Mouse (Mus musculus): Measurements from ENCODE around the gene Angptl1. TPM values are rescaled to one million over a fixed set of nuclear protein-coding genes. Genes with fewer than 3 reads are reported as not detected.

Gene Angptl1
- total RNA-seq, 2 experiments from 2014 or later, result not detected

- no peak for ATAC-seq (replicated peaks; ENCODE audit: poor library complexity)
Measured at GRCm38 (mm10) chr1:156870028-156870427, 31.7 kb downstream of the Angptl1 start.

DNA sequence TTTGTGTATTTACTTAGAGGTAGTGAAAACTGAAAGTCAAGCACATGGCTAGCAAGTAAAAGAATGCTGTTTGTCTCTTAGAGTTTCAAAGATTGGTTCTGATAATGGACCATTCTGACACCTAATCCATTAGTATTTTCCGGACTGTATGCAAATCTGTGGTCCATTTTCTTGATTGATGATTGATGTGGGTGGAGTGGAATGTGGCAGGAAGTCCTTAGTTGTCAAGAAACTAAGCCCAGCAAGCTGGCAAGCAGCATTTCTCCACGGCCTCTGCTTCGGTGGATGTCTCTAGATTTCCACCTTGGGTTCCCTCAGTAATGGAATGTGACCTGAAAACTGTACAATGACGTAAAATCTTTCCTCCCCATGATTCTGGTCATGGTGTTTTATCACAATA lies 32.3 kb downstream of the Angptl1 start:
- no peak for ATAC-seq (replicated peaks; ENCODE audit: poor library complexity)

- ATAC-seq (replicated peaks; ENCODE audit: poor library complexity), result no peak
Measured at GRCm38 (mm10) chr1:156884782-156885181, 46.4 kb downstream of the Angptl1 start.

DNA sequence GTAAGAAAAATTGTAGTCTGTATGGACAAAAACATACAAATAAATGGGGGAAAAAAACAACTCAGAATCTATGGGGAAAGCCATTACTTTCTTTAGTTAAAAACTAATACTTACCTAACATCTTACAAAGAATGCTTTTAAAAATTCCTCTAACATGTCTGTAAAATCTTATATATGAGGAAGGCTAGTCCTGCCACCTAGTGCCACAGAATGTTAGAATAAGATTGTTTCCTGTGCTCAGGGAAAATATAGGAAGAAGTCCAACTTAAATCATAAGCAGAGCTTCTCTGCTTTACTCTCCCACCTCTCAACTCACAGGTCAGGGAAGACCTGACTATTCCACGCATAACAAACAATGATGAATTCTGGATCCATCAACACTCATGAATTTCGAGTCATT lies 47.5 kb downstream of the Angptl1 start:
- ATAC-seq (replicated peaks; ENCODE audit: poor library complexity), result no peak

DNA sequence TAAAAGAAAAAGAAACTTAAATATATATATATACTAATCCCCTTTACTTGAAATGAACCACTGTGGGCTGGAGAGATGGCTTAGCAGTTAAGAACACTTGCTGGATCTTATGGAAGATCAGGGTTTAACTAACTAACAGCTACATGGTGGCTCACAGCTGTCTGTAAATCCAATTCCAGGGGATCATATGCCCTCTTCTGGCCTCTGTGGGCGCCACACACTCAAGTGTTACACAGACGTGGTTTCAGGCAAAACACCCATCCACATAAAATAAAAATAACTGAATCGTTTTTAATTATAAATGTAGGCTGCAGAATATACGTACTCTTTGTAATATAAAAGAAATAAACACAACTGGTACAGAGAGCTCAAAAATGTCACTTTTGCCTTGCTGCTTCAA lies 50.5 kb downstream of the Angptl1 start:
- no peak for ATAC-seq (replicated peaks; ENCODE audit: poor library complexity)

DNA sequence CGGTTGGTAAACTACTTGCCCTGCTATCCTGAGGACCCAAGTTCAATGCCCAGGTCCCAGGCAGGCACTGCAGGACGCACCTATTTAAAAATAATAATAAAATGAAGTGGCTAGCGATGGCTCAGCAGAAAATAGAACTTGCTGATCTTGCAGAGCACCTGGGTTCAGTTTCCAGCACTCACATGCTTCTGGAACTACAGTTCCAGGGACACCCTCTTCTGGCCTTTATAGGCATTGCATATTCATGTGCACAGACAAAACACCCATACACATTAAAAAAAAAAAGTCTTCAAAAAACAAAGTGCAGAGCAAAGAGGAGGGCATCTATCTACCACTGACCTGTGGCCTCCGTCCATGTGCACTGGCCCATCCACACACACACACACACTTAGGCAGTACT lies 53.2 kb downstream of the Angptl1 start:
- peak; percentile 84 for ATAC-seq (replicated peaks; ENCODE audit: poor library complexity)

DNA sequence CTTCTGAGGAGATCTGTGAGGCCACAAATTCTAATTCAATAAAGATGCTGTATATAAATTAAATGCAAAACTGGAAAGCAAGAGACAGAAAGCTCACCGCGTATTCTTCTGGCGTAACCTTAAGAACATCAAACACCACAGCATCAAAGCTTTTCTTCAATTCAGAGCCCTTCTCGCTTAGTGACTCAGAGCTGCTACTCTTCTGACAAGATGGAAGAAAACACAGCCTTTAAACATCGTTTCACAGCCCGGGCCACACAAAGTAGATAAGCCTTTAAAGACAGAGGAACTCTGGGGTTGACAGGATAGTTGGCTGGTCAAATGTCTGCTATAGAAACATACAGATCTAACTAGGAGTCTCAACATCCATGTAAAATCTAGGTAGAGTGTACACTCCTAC lies 63.3 kb downstream of the Angptl1 start:
- ATAC-seq (replicated peaks; ENCODE audit: poor library complexity), result no peak

- ATAC-seq (replicated peaks; ENCODE audit: poor library complexity), result no peak
Measured at GRCm38 (mm10) chr1:156903899-156904298, 65.5 kb downstream of the Angptl1 start.

- no peak for ATAC-seq (replicated peaks; ENCODE audit: poor library complexity)
Measured at GRCm38 (mm10) chr1:156905660-156906059, 67.3 kb downstream of the Angptl1 start.

DNA sequence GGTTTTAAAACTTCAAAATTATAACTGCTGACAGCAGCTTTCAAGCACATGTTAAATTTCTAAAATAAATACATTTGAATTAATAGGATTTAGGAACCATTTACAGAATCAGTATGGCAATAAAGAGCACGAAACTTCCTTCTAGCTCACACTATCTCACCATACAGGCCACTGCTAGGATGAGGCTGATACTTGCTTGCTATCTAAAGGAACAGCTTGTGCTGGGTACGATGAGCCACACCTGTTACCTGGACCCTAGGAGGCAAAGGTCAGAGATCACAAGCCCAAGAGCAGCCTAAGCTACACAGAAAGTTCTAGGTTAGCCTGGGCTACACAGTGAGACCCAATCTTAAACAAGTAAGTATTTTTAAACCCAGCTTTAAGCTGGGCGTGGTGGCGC lies 70.9 kb downstream of the Angptl1 start:
- ATAC-seq (replicated peaks; ENCODE audit: poor library complexity), result no peak

GRCm38 (mm10) chr1:156909866-156910265 lies 71.5 kb downstream of the Angptl1 start:
- ATAC-seq (replicated peaks; ENCODE audit: poor library complexity), result peak; percentile 52

Other genes starting within 250 kb of the Angptl1 start
- 15.4 and 17.0 TPM in 2 replicates for gene Tor3a, start 164.2 kb upstream of the Angptl1 start, total RNA-seq (2015)
- 22.6 and 24.6 TPM in 2 replicates for gene Tor3a, start 164.2 kb upstream of the Angptl1 start, total RNA-seq (2017)
- 15.0 and 18.5 TPM in 2 replicates for gene Fam20b, start 119.5 kb upstream of the Angptl1 start, total RNA-seq (2015)
- 46.0 and 49.1 TPM in 2 replicates for gene Fam20b, start 119.5 kb upstream of the Angptl1 start, total RNA-seq (2017)
- gene Ralgps2, start 101.1 kb downstream of the Angptl1 start, total RNA-seq (2015), result 12.8 and 19.5 TPM in 2 replicates
- gene Ralgps2, start 101.1 kb downstream of the Angptl1 start, total RNA-seq (2017), result 32.5 and 34.0 TPM in 2 replicates